Mouse (Mus musculus) bone marrow macrophage, adult 2 months (primary cell): ENCODE measurements at regions not wholly inside any gene's neighbourhood (a gene's known extent, or its start where the extent isn't known, plus 50 kb on each side); places are given as distances from the start of the nearest gene placed in this dataset.

ENCODE experiments used
- CTCF ChIP-seq: IDR thresholded peaks from 2 replicates; pipeline ENCODE4 v1.5.1; 2012; ENCODE audit warnings: low read depth, mild to moderate bottlenecking, low read length, moderate library complexity
- POLR2A ChIP-seq: IDR thresholded peaks from 2 replicates; pipeline ENCODE4 v1.6.1; 2012; ENCODE audit warnings: mild to moderate bottlenecking, low read depth, low read length, borderline replicate concordance

DNA sequence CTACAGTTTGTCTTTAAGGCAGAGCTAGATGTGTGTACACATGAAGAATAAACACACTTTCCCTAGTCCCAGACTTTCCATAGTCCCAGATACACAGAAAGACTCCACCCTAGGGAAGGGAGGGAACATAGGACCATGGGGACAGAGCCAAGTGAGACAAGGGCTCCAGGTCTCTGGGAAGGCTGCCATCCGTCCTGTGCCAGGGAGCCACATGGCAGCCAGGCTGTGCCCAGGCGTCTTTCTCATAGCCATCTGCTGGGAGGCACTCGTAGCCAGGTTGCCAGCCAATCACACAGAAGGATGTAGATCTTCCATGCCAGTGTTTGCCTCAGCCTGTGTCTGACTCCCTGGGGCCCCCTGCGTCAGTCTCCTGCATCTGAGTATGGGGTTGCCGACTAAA, 242.7 kb upstream of the Prok2 start:
- TF ChIP-seq CTCF = no peak
- no peak for TF ChIP-seq POLR2A
